Mouse (Mus musculus): Measurements from ENCODE around the gene Ptges3. TPM values are rescaled to one million over a fixed set of nuclear protein-coding genes. Genes with fewer than 3 reads are reported as not detected.
"Not testable (repeated sequence)": the region's sequence is repeated elsewhere in the genome, so short reads cannot be mapped to it uniquely, and the experiment has no call there.

Ptges3 gene
- total RNA-seq, 2 experiments from 2014 or later = 125 to 132 TPM

- peak; percentile 65 for DNase-seq
These were observed 640 bp downstream of the Ptges3 start for GRCm38 (mm10) chr10:128059207-128059981.

- no peak for DNase-seq
These were observed 2.4 kb downstream of the Ptges3 start for GRCm38 (mm10) chr10:128061109-128061508.

- DNase-seq = no peak
These were observed 3.7 kb downstream of the Ptges3 start for GRCm38 (mm10) chr10:128062221-128062989.

- no peak for DNase-seq
These were observed 7.3 kb downstream of the Ptges3 start for GRCm38 (mm10) chr10:128066072-128066471.

- no peak for DNase-seq
These were observed 10.4 kb downstream of the Ptges3 start for GRCm38 (mm10) chr10:128069201-128069600.

- not testable (repeated sequence) for DNase-seq
These were observed 11.7 kb downstream of the Ptges3 start for GRCm38 (mm10) chr10:128070432-128070831.

- not testable (repeated sequence) for DNase-seq
These were observed 19.5 kb downstream of the Ptges3 start for GRCm38 (mm10) chr10:128078269-128078668.

GRCm38 (mm10) chr10:128080496-128080895, 21.7 kb downstream of the Ptges3 start:
- no peak for DNase-seq

- peak; percentile 30 for DNase-seq
These were observed 23.2 kb downstream of the Ptges3 start for GRCm38 (mm10) chr10:128081807-128082476.

GRCm38 (mm10) chr10:128082477-128082808, 23.7 kb downstream of the Ptges3 start:
- DNase-seq = no peak

- peak; percentile 99 for DNase-seq
These were observed 24.2 kb downstream of the Ptges3 start, which contains the start of gene Atp5b for GRCm38 (mm10) chr10:128082880-128083421. Gene Atp5b, plus strand, starts transcription at chr10:128083273.

GRCm38 (mm10) chr10:128083688-128084087, 24.9 kb downstream of the Ptges3 start:
- DNase-seq = peak; percentile 48

- DNase-seq = no peak
These were observed 25.4 kb downstream of the Ptges3 start for GRCm38 (mm10) chr10:128084160-128084559.

- DNase-seq = peak; percentile 48
These were observed 27.6 kb downstream of the Ptges3 start for GRCm38 (mm10) chr10:128086391-128086790.

- DNase-seq = not testable (repeated sequence)
These were observed 28.5 kb downstream of the Ptges3 start for GRCm38 (mm10) chr10:128087216-128087615.

GRCm38 (mm10) chr10:128088181-128088580, 29.4 kb downstream of the Ptges3 start:
- DNase-seq = no peak

GRCm38 (mm10) chr10:128089842-128090241, 31.1 kb downstream of the Ptges3 start:
- DNase-seq = peak; percentile 23

GRCm38 (mm10) chr10:128090651-128091563, 32.2 kb downstream of the Ptges3 start:
- peak; percentile 96 for DNase-seq

- peak; percentile 63 for DNase-seq
These were observed 33.1 kb downstream of the Ptges3 start, which contains the start of gene Baz2a for GRCm38 (mm10) chr10:128091564-128092505. Gene Baz2a, plus strand, starts transcription at chr10:128091577.
